ENCODE assay signal across 19 mouse cellular contexts in the genomic region with DNA sequence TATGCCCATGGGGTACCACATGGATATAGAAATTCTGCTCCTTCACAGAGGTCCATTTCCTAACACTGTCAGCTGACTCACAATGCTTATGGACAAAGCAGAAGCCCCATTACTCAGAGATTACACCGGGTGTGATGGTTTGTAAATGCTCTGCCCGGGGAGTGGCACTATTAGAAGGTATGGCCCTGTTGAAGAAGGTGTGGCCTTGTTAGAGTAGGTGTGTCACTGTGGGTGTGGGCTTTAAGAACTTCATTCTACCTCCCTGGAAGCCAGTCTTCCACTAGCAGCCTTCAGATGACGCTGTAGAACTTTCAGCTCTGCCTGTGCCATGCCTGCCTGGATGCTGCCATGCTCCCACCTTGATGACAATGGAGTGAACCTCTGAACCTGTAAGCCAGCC. TPM values are rescaled to one million over a fixed set of nuclear protein-coding genes. Genes with fewer than 3 reads are reported as not detected.
DNase-seq lines count a peak whose midpoint lies in the region; ATAC-seq and TF ChIP-seq lines count a peak whose summit lies in the region.
"Had no signal": no experiment of that assay in that cellular context is flagged by ENCODE, and none has a peak within 500 bp of the region (broad histone marks: within the 10 kb centered on the region; RNA-seq: fewer than 3 reads in every experiment).

No protein-coding gene starts in this region.

- whole genome bisulfite sequencing in intestine, embryonic 16.5 days, result 64% methylated on average over 3 of the region's 3 CpGs
- 87% methylated on average over 3 of the region's 3 CpGs for WGBS in midbrain, embryonic 10.5 days

- no peaks in the 10 kb centered on the region for H3K36me3 ChIP-seq in intestine, embryonic 16.5 days (ENCODE audit: control insufficient read depth, insufficient read depth, low read length)
- no peaks in the 10 kb centered on the region for H3K36me3 ChIP-seq in midbrain, embryonic 10.5 days
- H3K36me3 ChIP-seq: forebrain, embryonic 12.5 days; heart, embryonic 12.5 days; hindbrain, embryonic 15.5 days had no signal

- DNase-seq in layer of hippocampus, adult 2 months (ENCODE audit: low spot score in 2 of 2), result no peak
- DNase-seq in layer of hippocampus, adult 9-10 months (ENCODE audit: low spot score), result no peak
- peak; percentile 45 for DNase-seq in ZHBTc4 (ENCODE audit: low read depth, low spot score)
- no peak for DNase-seq in right cerebral cortex, postnatal 4 days
- no peak for DNase-seq in embryo, embryonic 10.5 days (ENCODE audit: low spot score)
- DNase-seq in midbrain, embryonic 10.5 days (ENCODE audit: low spot score), result no peak
- DNase-seq: adrenal gland, adult 8-10 months; adrenal gland, postnatal 36 days; cerebellum, adult 11 months; cerebellum, adult 9-10 months; cerebellum, postnatal 25 days; gastrocnemius, postnatal 36 days; kidney, adult 18-20 months had no signal

- no peak for TF ChIP-seq CTCF in layer of hippocampus, adult 2 months (conservative IDR thresholded peaks at IDR 0.05)

- H3K4me2 ChIP-seq in intestine, embryonic 16.5 days (ENCODE audit: low read depth, low read length), result no peak overlapping the region
- H3K4me2 ChIP-seq: embryonic facial prominence, embryonic 13.5 days; forebrain, embryonic 12.5 days; heart, embryonic 12.5 days; hindbrain, embryonic 15.5 days had no signal

- H3K27ac ChIP-seq in layer of hippocampus, adult 2 months, result peak overlapping the region; percentile 40; the same call in 1 of the 2 replicates
- H3K27ac ChIP-seq in intestine, embryonic 16.5 days (ENCODE audit: low read length), result no peak overlapping the region
- H3K27ac ChIP-seq in midbrain, embryonic 10.5 days (replicated peaks), result no peak overlapping the region
- H3K27ac ChIP-seq: forebrain, embryonic 12.5 days; hindbrain, embryonic 15.5 days had no signal

- no peak overlapping the region for H3K9ac ChIP-seq in intestine, embryonic 16.5 days (ENCODE audit: low read depth, low read length)
- H3K9ac ChIP-seq: embryonic facial prominence, embryonic 13.5 days; forebrain, embryonic 12.5 days; heart, embryonic 12.5 days; hindbrain, embryonic 15.5 days had no signal

- H3K4me1 ChIP-seq in intestine, embryonic 16.5 days (ENCODE audit: control insufficient read depth, insufficient read depth, low read length), result peaks cover 2% of the 10 kb centered on the region; the same call in 1 of the 2 replicates
- peaks cover 9% of the 10 kb centered on the region for H3K4me1 ChIP-seq in midbrain, embryonic 10.5 days

- ATAC-seq in intestine, embryonic 16.5 days, result peak; percentile 63
- ATAC-seq: forebrain, embryonic 16.5 days had no signal

- no peaks in the 10 kb centered on the region for H3K27me3 ChIP-seq in intestine, embryonic 16.5 days (replicated peaks; ENCODE audit: control insufficient read depth, insufficient read depth, low read length)
- H3K27me3 ChIP-seq in midbrain, embryonic 10.5 days (ENCODE audit: low read depth, poor library complexity, severe bottlenecking), result no peaks in the 10 kb centered on the region
- H3K27me3 ChIP-seq: embryonic facial prominence, embryonic 13.5 days; forebrain, embryonic 12.5 days; heart, embryonic 12.5 days; hindbrain, embryonic 15.5 days had no signal

- 0 out of 2 replicates have a peak, but pooled peaks cover 3% of the 10 kb centered on the region for H3K9me3 ChIP-seq in intestine, embryonic 16.5 days (ENCODE audit: control insufficient read depth, low read length)
- peaks cover 4% of the 10 kb centered on the region; the same call in 1 of the 2 replicates for H3K9me3 ChIP-seq in midbrain, embryonic 10.5 days (replicated peaks)
- H3K9me3 ChIP-seq: hindbrain, embryonic 15.5 days had no signal

- H3K4me3 ChIP-seq in layer of hippocampus, adult 2 months, result no peak overlapping the region
- no peak overlapping the region for H3K4me3 ChIP-seq in intestine, embryonic 16.5 days (ENCODE audit: low read length)
- H3K4me3 ChIP-seq in midbrain, embryonic 10.5 days, result no peak overlapping the region
- H3K4me3 ChIP-seq: embryonic facial prominence, embryonic 13.5 days; forebrain, embryonic 12.5 days; heart, embryonic 12.5 days; hindbrain, embryonic 15.5 days had no signal

RNA-seq across cellular contexts. Expression of a gene that starts 32.3 kb away (rescaled TPM):
- total RNA-seq in layer of hippocampus, adult 2 months (2021), result 100 to 1,000 TPM; 169 to 173 TPM
- polyA plus RNA-seq in intestine, embryonic 16.5 days (2015; fragmentation: Nextera tagmentation; extraction: Ambion mirVana), result 2.2 and 3.0 TPM in 2 replicates
- 3.9 and 5.0 TPM in 2 replicates for polyA plus RNA-seq in midbrain, embryonic 10.5 days (2016; fragmentation: Nextera tagmentation; extraction: Ambion mirVana)
